Mouse (Mus musculus) thymus, adult 2 months (tissue): ENCODE results near the gene Brsk1. TPM values are rescaled to one million over a fixed set of nuclear protein-coding genes. Genes with fewer than 3 reads are reported as not detected.
A peak's percentile ranks its signal among the peaks of the same experiment; 100 is the strongest.

ENCODE experiments used
- DNase-seq: peaks from one replicate; pipeline ENCODE4 v3.0.0; 2021
- H3K27ac ChIP-seq: fragments of 200-500 bp; 2 replicates; pipeline ENCODE4 v1.5.1; 2012; ENCODE audit warnings: low read length, control low read depth; ENCODE audit not compliant: control insufficient read depth, insufficient read depth
- H3K27me3 ChIP-seq: fragments of 200-500 bp; 2 replicates; pipeline ENCODE4 v1.6.1; 2012; ENCODE audit warnings: mild to moderate bottlenecking, low read length, moderate library complexity, mixed read lengths; ENCODE audit not compliant: control insufficient read depth, insufficient read depth
- H3K36me3 ChIP-seq: fragments of 200-500 bp; 2 replicates; pipeline ENCODE4 v1.6.1; 2012; ENCODE audit warnings: mild to moderate bottlenecking, low read length, moderate library complexity; ENCODE audit not compliant: control insufficient read depth, insufficient read depth
- H3K4me1 ChIP-seq: fragments of 200-500 bp; replicated peaks from 2 replicates; pipeline ENCODE4 v1.6.1; 2012; ENCODE audit warnings: low read length; ENCODE audit not compliant: control insufficient read depth, insufficient read depth
- H3K4me3 ChIP-seq: fragments of 200-500 bp; 2 replicates; pipeline ENCODE4 v1.5.1; 2012; ENCODE audit warnings: mild to moderate bottlenecking, low read length, control low read depth, moderate library complexity; ENCODE audit not compliant: control insufficient read depth, insufficient read depth
- CTCF ChIP-seq: fragments of 200-500 bp; IDR thresholded peaks from 2 replicates; pipeline ENCODE4 v1.5.1; 2012; ENCODE audit warnings: mild to moderate bottlenecking, control low read depth, low read length, moderate library complexity, borderline replicate concordance; ENCODE audit not compliant: control insufficient read depth, poor library complexity, insufficient read depth; ENCODE audit errors: extremely low read depth
- POLR2A ChIP-seq: fragments of 200-500 bp; IDR thresholded peaks from 2 replicates; pipeline ENCODE4 v1.6.1; 2012; ENCODE audit warnings: mild to moderate bottlenecking, low read length, control low read depth, moderate library complexity; ENCODE audit not compliant: control insufficient read depth, poor library complexity, insufficient read depth; ENCODE audit errors: extremely low read depth
- WGBS: fragments of 180-500 bp; shearing (Covaris S2); methylation state at CpG from one replicate; pipeline ENCODE4 v1.1.7; 2018; 5-methylcytosine and 5-hydroxymethylcytosine counted together
- polyA plus RNA-seq: library from polyadenylated mRNA; depleted of rRNA; stranded (reverse); fragments of >200 nt; gene quantifications from 2 replicates; pipeline ENCODE4 v1.2.3, GENCODE M21; 2012

Brsk1 gene
- polyA plus RNA-seq, 1 experiment: 0.71 TPM

DNA sequence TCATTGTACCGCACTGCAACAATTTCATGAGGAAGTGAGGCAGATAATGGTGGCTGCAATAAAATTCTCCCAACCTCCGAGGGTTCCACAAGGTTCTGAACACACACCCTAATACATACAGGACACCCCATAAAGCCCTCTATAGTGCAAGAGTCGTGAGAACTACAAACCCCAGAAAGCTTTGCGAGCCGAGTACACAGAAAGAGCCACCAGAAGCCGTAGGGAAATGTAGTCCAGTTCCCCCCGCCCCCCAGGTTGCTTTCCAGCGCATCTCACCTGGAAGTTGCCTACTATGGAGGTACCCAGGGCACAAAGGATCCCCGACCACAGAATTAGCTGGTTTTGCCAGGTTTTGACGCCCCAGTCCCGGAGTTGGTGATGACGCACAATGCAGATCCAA is 33.1 kb downstream of the Brsk1 start:
- DNase-seq: peak; percentile 27
- H3K4me3 ChIP-seq: peak overlapping the region; percentile 32
- H3K27ac ChIP-seq: no peak overlapping the region
- WGBS: 46% methylated on average over 12 of the region's 12 CpGs
- H3K36me3 ChIP-seq: no peaks in the 10 kb centered on the region
- no peak for TF ChIP-seq POLR2A
- no peak for TF ChIP-seq CTCF
- peaks cover 14% of the 10 kb centered on the region for H3K4me1 ChIP-seq
- H3K27me3 ChIP-seq: no peaks in the 10 kb centered on the region

DNA sequence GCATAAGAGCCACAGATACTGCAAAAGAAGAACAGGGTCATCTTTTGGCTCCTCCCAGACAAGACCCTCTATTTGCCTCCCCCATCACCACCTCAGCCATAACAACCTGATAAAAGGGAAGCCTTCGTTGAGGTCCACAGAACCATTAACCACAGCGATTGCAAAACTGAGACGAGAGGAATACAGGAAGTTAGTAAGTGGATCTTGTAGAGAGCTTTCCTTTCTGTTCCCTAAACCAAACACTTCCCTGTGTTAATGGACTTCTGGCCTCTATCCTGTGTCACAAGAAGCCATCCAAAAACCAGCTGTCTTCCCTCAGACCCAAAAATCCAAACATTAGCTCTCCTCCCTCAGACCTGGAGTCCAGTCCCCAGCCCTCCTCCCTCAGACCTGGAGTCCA is 34.0 kb downstream of the Brsk1 start:
- no peaks in the 10 kb centered on the region for H3K36me3 ChIP-seq
- no peaks in the 10 kb centered on the region for H3K27me3 ChIP-seq
- 9% methylated on average over 3 of the region's 3 CpGs for WGBS
- H3K27ac ChIP-seq: no peak overlapping the region
- TF ChIP-seq CTCF (no peak), POLR2A (no peak)
- peaks cover 14% of the 10 kb centered on the region for H3K4me1 ChIP-seq
- DNase-seq: no peak
- H3K4me3 ChIP-seq: no peak overlapping the region

DNA sequence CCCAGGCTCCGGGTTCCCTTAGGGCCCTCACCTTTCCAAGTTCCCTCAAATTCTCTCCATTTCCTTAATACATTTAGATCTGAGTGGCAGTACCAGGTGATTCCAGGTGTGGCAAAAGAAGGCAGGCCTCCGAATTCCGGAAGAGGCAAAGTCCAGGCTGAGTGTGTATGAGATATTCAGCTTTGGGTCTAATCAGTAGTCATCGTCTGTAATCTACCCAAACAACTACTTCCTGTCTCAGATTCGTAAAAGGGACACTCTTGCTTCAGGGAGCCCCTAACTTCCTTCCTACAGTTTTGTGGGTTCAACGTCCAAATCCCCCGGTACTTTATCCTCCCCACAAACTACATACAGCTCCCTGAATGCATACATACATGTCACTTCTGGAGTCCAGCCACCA is 34.8 kb downstream of the Brsk1 start, which contains the start of gene Tmem150b:
Tmem150b (minus strand) TSS at position 81 of the 400 bp plus-strand sequence.
- peak within 1 kb of the TSS; percentile 29; the same call in 1 of the 2 replicates for H3K27ac ChIP-seq
- H3K36me3 ChIP-seq: no peaks in the 10 kb centered on the region
- H3K4me1 ChIP-seq: peaks cover 14% of the 10 kb centered on the region
- no peak for DNase-seq
- 6% methylated on average over 7 of the region's 7 CpGs for WGBS
- TF ChIP-seq CTCF: no peak
- no peak for TF ChIP-seq POLR2A
- H3K4me3 ChIP-seq: no peak within 1 kb of the TSS
- H3K27me3 ChIP-seq: no peaks in the 10 kb centered on the region

DNA sequence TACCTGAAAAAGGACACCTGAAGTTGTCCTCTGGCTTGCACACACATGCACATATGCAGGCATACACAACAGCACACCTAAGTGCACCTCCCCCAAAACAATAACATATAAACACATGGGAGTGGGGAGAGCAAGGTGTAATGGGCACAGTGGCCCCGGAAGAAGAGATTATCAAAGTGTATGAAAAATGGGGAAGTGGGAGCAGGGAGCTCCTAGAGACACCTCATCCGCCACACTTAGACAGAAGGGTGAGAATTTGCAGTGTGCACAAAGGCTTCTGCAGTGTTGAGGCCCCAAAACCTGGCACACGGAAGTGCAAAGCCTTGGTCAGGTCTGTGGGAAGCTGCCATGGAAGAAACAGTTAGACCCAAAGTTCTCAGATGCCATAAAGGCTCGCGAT is 40.7 kb downstream of the Brsk1 start:
- TF ChIP-seq CTCF (no peak), POLR2A (no peak)

DNA sequence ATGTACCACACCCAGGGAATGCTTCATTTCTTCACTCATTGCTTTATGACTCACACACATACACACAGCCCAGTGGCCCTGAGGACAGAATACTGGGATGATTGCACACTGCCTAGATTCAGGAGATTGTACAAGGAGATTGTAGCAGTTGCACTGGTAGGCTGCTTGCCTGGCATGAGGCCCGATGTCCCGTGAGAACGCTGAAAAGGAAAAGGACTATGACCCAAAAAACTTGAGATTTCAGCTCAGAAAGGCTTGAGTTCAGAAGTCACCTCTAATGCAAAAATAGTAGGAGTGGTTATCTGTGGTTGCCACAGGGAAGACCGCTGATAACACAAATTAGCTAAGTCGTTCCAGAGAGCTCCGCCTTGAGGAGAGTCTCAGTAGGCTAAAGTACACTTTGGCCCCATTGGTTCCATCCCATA is 42.6 kb downstream of the Brsk1 start:
- Histone ChIP-seq H3K4me3 (no peak overlapping the region), H3K36me3 (no peaks in the 10 kb centered on the region), H3K27me3 (no peaks in the 10 kb centered on the region), H3K27ac (no peak overlapping the region), H3K4me1 (no peaks in the 10 kb centered on the region)
- no peak for TF ChIP-seq POLR2A
- no peak for TF ChIP-seq CTCF
- DNase-seq: no peak
- WGBS: 92% methylated on average over 6 of the region's 6 CpGs

More for the DNA sequence above, 40.7 kb downstream of the Brsk1 start:
- no peaks in the 10 kb centered on the region for H3K4me1 ChIP-seq
- no peak overlapping the region for H3K4me3 ChIP-seq
- no peak for DNase-seq
- no peaks in the 10 kb centered on the region for H3K36me3 ChIP-seq
- H3K27me3 ChIP-seq: no peaks in the 10 kb centered on the region
- H3K27ac ChIP-seq: no peak overlapping the region
- 44% methylated on average over 5 of the region's 5 CpGs for WGBS

DNA sequence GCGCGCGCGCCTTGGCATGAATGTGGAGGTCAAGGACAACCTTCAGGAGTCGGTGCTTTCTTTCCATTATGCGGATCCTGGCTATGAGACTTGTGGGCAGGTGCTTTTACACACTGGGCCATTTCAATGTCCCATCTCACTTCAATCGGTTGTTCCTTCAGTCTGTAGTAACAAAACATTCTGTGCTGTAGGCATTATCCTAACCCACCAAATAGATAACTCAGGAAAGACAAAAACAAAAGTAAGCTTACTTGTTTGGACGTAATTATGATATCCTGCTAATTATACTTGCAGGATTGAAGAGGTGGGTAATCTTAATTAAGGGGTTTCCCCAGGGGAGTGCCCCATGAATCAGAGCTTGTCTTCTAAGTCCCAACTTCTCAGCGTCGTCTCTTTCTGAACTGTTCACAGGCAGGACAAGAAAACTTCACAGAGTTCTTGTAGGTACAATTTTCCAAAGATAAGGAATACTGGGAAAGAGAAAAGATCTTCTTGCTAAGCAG is 48.7 kb downstream of the Brsk1 start:
- H3K4me1 ChIP-seq: peaks cover 16% of the 10 kb centered on the region
- TF ChIP-seq CTCF: no peak
- TF ChIP-seq POLR2A: no peak
- DNase-seq: no peak
- no peaks in the 10 kb centered on the region for H3K36me3 ChIP-seq
- no peaks in the 10 kb centered on the region for H3K27me3 ChIP-seq
- 56% methylated on average over 10 of the region's 10 CpGs for WGBS
- H3K4me3 ChIP-seq: peak overlapping the region; percentile 31
- H3K27ac ChIP-seq: peak overlapping the region; percentile 32; the same call in 1 of the 2 replicates
